Mouse (Mus musculus): Measurements from ENCODE around the gene Mitf. TPM values are rescaled to one million over a fixed set of nuclear protein-coding genes. Genes with fewer than 3 reads are reported as not detected.
A peak's percentile ranks its signal among the peaks of the same experiment; 100 is the strongest.

Gene Mitf
- polyA plus RNA-seq, 1 experiment from 2014 or later = 3.1 TPM

DNA sequence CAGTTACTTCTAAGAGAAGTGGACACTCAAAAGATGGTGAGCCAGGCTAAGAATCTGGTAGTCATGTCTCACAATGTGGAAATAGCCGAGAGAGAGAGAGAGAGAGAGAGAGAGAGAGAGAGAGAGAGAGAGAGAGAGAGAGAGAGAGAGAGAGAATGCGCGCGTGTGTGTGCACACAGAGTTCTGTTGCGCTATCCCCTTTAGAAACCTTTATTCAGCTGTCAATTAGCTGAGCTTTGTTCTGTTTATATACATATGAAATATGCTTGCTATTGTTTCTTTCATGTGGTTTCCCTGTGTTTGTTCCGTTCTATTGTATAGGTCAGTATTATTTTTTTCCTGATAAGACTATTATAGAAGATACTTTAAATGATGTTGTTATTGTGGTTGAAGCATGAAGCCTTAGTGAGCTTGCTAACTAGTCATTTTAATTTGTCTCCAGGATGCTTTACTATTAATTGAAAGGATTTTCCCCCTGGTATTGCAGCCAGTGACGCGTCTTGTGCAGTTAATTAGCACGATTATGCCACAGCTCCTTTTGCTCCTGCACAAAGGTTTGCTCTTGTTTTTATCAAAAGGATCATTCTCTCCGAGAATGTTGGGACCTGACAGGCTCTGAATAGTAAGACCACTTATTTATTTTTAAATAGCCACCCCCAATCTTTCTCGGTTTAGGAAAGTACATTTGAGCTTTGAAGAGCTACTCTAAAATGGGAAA, 131.2 kb downstream of the Mitf start:
- no peaks in the 10 kb centered on the region for H3K9me3 ChIP-seq (ENCODE audit: control insufficient read depth, low read length)
- ATAC-seq (ENCODE audit: low FRiP score) = no peak
- peaks cover 12% of the 10 kb centered on the region; the same call in 1 of the 2 replicates for H3K4me1 ChIP-seq (replicated peaks; ENCODE audit: control insufficient read depth, insufficient read depth, low read length)
- peak overlapping the region; percentile 34 for H3K4me2 ChIP-seq (replicated peaks)
- peak; percentile 47 for DNase-seq (ENCODE audit: low spot score)
- H3K9ac ChIP-seq = peak overlapping the region; percentile 48; the same call in 1 of the 2 replicates
- H3K27me3 ChIP-seq (ENCODE audit: control insufficient read depth, insufficient read depth, low read length) = no peaks in the 10 kb centered on the region
- WGBS = 25% methylated on average over 11 of the region's 11 CpGs
- H3K36me3 ChIP-seq (replicated peaks; ENCODE audit: control insufficient read depth, insufficient read depth) = no peaks in the 10 kb centered on the region
- no peak overlapping the region for H3K4me3 ChIP-seq (replicated peaks; ENCODE audit: low read length)
- H3K27ac ChIP-seq = peak overlapping the region; percentile 64

DNA sequence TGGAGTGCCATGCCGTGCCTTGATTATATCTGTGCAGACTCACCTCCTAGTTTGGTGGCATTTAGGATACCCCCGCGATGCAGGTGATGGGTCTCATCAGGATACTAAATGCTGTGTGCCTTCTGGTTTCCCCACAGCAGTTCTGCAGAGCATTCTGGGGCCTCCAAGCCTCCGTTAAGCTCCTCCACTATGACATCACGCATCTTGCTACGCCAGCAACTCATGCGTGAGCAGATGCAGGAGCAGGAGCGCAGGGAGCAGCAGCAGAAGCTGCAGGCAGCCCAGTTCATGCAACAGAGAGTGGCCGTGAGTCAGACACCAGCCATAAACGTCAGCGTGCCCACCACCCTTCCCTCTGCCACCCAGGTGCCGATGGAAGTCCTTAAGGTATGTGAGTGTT, 134.1 kb downstream of the Mitf start:
- no peak overlapping the region for H3K4me2 ChIP-seq (replicated peaks)
- no peak overlapping the region for H3K9ac ChIP-seq
- no peaks in the 10 kb centered on the region for H3K9me3 ChIP-seq (ENCODE audit: control insufficient read depth, low read length)
- WGBS = 81% methylated on average over 12 of the region's 12 CpGs
- ATAC-seq (ENCODE audit: low FRiP score) = no peak
- no peaks in the 10 kb centered on the region for H3K36me3 ChIP-seq (replicated peaks; ENCODE audit: control insufficient read depth, insufficient read depth)
- H3K4me3 ChIP-seq (replicated peaks; ENCODE audit: low read length) = no peak overlapping the region
- DNase-seq (ENCODE audit: low spot score) = no peak
- peaks cover 12% of the 10 kb centered on the region; the same call in 1 of the 2 replicates for H3K4me1 ChIP-seq (replicated peaks; ENCODE audit: control insufficient read depth, insufficient read depth, low read length)
- no peak overlapping the region for H3K27ac ChIP-seq
- H3K27me3 ChIP-seq (ENCODE audit: control insufficient read depth, insufficient read depth, low read length) = no peaks in the 10 kb centered on the region

DNA sequence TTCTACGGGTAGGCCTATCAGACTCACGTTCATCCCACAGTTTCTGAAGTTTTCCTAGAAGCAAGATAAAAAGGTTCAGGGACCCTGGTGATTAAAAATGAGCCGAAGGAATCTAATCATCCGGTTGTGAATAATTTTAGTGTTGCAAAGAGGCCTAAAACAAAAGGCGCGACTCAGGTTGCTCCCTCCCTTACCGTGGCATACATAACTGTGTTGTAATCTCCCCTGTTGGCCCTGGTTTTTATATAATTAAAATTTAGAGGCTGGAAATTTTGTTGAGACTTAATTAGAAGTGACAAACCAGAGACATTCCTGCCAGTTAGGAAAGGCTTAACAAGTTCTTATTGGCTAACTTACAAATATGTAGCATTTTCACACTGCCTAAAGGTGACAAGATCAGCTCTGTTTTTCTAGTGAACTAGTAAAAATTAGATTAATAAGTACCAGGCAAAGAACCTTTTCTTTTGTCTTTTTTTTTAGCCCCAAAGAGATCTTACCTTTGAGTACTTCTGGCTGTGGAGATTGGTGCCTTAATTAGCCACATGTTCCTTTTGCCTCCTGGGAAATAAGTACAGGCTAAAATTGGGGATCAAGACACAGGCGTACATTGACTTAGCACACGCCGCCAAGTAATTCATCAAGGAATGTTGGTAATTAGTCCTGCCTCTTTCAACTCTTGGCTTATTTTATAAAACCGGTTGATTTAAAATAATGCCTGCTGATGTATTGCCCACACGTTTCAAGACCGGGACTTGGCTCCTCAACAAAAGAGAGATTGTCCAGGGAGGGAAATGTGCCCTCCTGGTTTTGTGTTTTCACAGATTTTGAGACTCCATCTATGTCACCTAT, 143.4 kb downstream of the Mitf start:
- Histone ChIP-seq H3K4me3 (replicated peaks; ENCODE audit: low read length) (no peak overlapping the region), H3K9me3 (ENCODE audit: control insufficient read depth, low read length) (no peaks in the 10 kb centered on the region), H3K9ac (no peak overlapping the region), H3K27me3 (ENCODE audit: control insufficient read depth, insufficient read depth, low read length) (no peaks in the 10 kb centered on the region), H3K4me1 (replicated peaks; ENCODE audit: control insufficient read depth, insufficient read depth, low read length) (peaks cover 5% of the 10 kb centered on the region; the same call in 1 of the 2 replicates), H3K36me3 (replicated peaks; ENCODE audit: control insufficient read depth, insufficient read depth) (no peaks in the 10 kb centered on the region), H3K4me2 (replicated peaks) (no peak overlapping the region), H3K27ac (no peak overlapping the region)
- DNase-seq (ENCODE audit: low spot score) (no peak), ATAC-seq (ENCODE audit: low FRiP score) (no peak)
- WGBS = 45% methylated on average over 13 of the region's 13 CpGs

DNA sequence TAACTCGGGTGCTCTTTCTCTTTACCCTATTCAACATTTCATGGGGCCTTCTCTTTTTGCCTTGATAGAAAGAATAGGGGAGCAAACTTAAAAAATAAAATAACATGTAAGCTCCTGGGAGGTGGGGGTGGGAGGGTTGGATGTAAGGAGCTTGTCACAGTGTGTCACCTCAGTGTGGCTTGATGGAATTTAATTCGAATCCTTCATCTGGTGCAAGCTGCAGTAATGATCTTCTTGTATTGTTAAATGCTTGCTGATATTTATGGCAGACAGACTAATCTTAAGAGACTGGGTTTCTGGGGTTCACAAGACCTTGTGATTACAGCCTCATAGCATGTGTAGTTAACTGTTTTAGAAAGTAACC, 144.0 kb downstream of the Mitf start:
- Histone ChIP-seq H3K4me2 (replicated peaks) (no peak overlapping the region), H3K27me3 (ENCODE audit: control insufficient read depth, insufficient read depth, low read length) (no peaks in the 10 kb centered on the region), H3K36me3 (replicated peaks; ENCODE audit: control insufficient read depth, insufficient read depth) (no peaks in the 10 kb centered on the region), H3K27ac (no peak overlapping the region), H3K9ac (no peak overlapping the region), H3K4me3 (replicated peaks; ENCODE audit: low read length) (no peak overlapping the region), H3K9me3 (ENCODE audit: control insufficient read depth, low read length) (no peaks in the 10 kb centered on the region), H3K4me1 (replicated peaks; ENCODE audit: control insufficient read depth, insufficient read depth, low read length) (peaks cover 5% of the 10 kb centered on the region; the same call in 1 of the 2 replicates)
- ATAC-seq (ENCODE audit: low FRiP score) (no peak), DNase-seq (ENCODE audit: low spot score) (no peak)
- 65% methylated on average over 2 of the region's 2 CpGs for WGBS

DNA sequence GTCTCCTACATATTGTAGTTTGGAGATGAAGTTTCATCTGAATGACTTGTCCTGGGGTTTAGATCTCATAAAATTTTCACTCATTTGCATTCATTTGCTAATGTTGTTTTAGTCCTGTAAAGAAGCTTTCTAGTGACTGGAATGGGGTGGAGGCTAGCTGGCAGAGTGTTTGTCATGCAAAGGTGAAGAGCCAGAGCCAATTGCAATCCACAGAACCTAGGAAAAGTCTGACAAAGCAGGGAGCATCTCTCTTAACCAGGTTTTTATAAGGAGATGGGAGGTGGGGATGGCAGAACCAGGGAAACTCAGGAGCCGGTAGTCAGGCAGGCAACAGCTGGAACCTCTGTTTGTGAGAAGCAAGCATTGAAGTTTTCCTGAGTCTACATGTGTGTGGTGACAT, 144.9 kb downstream of the Mitf start:
- Histone ChIP-seq H3K27ac (no peak overlapping the region), H3K36me3 (replicated peaks; ENCODE audit: control insufficient read depth, insufficient read depth) (no peaks in the 10 kb centered on the region), H3K27me3 (ENCODE audit: control insufficient read depth, insufficient read depth, low read length) (no peaks in the 10 kb centered on the region), H3K9ac (no peak overlapping the region), H3K4me3 (replicated peaks; ENCODE audit: low read length) (no peak overlapping the region), H3K4me1 (replicated peaks; ENCODE audit: control insufficient read depth, insufficient read depth, low read length) (peaks cover 5% of the 10 kb centered on the region; the same call in 1 of the 2 replicates), H3K9me3 (ENCODE audit: control insufficient read depth, low read length) (no peaks in the 10 kb centered on the region), H3K4me2 (replicated peaks) (no peak overlapping the region)
- ATAC-seq (ENCODE audit: low FRiP score) (no peak), DNase-seq (ENCODE audit: low spot score) (no peak)
- WGBS = 50% methylated on average over 1 of the region's 1 CpGs

DNA sequence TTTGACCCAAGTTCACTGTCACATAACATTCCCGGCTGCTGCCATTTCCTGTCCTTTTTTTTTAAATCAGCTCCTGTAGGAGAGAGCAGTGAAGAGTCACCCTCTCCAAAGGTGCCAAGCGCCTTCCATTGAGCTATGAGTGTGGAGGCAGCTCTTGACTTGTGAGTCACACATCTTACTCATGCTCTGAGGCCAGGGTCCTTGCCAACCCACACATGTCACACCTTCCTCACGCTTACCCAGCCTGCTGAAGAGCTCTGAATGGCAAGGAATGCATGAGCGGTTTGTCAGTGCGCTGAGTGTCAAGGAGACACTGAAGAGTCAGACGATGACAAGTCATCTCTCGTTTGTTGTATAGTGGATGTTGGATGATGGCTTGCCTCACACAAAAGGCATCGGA, 146.0 kb downstream of the Mitf start:
- peaks cover 5% of the 10 kb centered on the region; the same call in 1 of the 2 replicates for H3K4me1 ChIP-seq (replicated peaks; ENCODE audit: control insufficient read depth, insufficient read depth, low read length)
- DNase-seq (ENCODE audit: low spot score) = no peak
- no peak overlapping the region for H3K9ac ChIP-seq
- H3K27ac ChIP-seq = no peak overlapping the region
- no peaks in the 10 kb centered on the region for H3K27me3 ChIP-seq (ENCODE audit: control insufficient read depth, insufficient read depth, low read length)
- WGBS = 80% methylated on average over 8 of the region's 8 CpGs
- no peaks in the 10 kb centered on the region for H3K9me3 ChIP-seq (ENCODE audit: control insufficient read depth, low read length)
- H3K4me3 ChIP-seq (replicated peaks; ENCODE audit: low read length) = no peak overlapping the region
- no peak overlapping the region for H3K4me2 ChIP-seq (replicated peaks)
- no peak for ATAC-seq (ENCODE audit: low FRiP score)
- H3K36me3 ChIP-seq (replicated peaks; ENCODE audit: control insufficient read depth, insufficient read depth) = no peaks in the 10 kb centered on the region

DNA sequence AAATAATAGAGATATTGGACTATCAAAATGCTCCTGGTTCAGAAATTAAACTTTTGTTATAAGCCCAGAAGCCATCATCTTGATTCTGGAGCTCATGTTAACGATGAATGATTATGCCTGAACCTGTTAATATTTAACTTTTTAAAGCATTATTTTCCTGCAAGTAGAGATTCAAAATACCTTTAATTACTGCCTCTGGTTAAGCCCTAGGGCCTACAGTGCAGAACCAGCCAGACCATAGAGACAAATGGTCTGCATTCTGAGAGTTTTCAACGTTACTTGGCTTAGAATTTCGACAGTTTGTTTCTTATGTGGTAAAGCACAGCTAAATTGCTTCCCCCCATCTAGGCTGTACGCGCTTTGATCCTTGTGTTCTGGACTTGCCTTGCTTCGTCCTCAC, 149.3 kb downstream of the Mitf start:
- Histone ChIP-seq H3K27ac (no peak overlapping the region), H3K4me3 (replicated peaks; ENCODE audit: low read length) (no peak overlapping the region), H3K36me3 (replicated peaks; ENCODE audit: control insufficient read depth, insufficient read depth) (no peaks in the 10 kb centered on the region), H3K9ac (no peak overlapping the region), H3K9me3 (ENCODE audit: control insufficient read depth, low read length) (no peaks in the 10 kb centered on the region), H3K27me3 (ENCODE audit: control insufficient read depth, insufficient read depth, low read length) (no peaks in the 10 kb centered on the region), H3K4me1 (replicated peaks; ENCODE audit: control insufficient read depth, insufficient read depth, low read length) (no peaks in the 10 kb centered on the region), H3K4me2 (replicated peaks) (no peak overlapping the region)
- 84% methylated on average over 6 of the region's 6 CpGs for WGBS
- DNase-seq (ENCODE audit: low spot score) (no peak), ATAC-seq (ENCODE audit: low FRiP score) (no peak)

DNA sequence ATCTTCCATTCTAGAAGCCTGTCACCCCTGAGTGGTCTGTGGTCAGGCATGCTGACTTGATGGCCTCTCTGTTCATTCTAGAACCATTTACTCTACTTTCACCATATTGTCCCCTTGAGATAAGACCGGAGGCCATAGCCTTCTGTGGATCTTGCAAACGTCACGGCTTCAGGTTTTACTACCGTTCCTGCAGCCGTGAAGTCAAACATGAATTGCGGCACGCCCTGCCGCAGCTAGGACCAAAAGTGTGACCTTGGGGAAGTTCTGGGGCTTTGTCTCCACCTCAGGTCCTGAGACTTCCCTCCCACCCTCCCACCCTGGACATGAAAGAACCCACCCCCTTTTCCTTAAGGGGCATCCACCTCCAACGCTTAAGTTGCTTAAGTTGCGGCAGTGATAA, 149.8 kb downstream of the Mitf start:
- H3K4me1 ChIP-seq (replicated peaks; ENCODE audit: control insufficient read depth, insufficient read depth, low read length) = no peaks in the 10 kb centered on the region
- H3K9me3 ChIP-seq (ENCODE audit: control insufficient read depth, low read length) = no peaks in the 10 kb centered on the region
- no peak overlapping the region for H3K9ac ChIP-seq
- H3K4me3 ChIP-seq (replicated peaks; ENCODE audit: low read length) = no peak overlapping the region
- WGBS = 95% methylated on average over 10 of the region's 10 CpGs
- no peaks in the 10 kb centered on the region for H3K27me3 ChIP-seq (ENCODE audit: control insufficient read depth, insufficient read depth, low read length)
- ATAC-seq (ENCODE audit: low FRiP score) (no peak), DNase-seq (ENCODE audit: low spot score) (no peak)
- no peak overlapping the region for H3K27ac ChIP-seq
- no peaks in the 10 kb centered on the region for H3K36me3 ChIP-seq (replicated peaks; ENCODE audit: control insufficient read depth, insufficient read depth)
- no peak overlapping the region for H3K4me2 ChIP-seq (replicated peaks)

DNA sequence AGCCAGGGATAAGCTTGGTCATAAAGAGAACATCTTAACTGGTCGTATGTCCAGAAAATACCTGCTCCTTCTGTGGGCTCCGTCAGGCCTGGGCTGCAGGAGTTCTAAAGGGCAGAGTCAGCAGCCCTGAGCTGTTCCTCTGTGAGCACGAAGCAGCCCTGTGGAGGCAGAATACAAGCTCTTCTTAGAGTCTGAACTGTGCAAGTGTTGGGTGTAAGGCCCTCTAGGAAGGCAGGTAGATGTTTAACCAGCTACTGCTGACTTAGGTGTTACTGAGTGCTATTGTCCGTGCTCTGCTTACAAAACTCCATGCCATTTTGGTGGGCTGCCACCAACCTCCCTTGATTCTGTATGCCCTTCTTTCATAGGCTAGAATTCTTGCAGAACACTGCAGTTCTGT, 151.4 kb downstream of the Mitf start:
- no peak overlapping the region for H3K27ac ChIP-seq
- no peak overlapping the region for H3K9ac ChIP-seq
- WGBS = 77% methylated on average over 4 of the region's 4 CpGs
- ATAC-seq (ENCODE audit: low FRiP score) (no peak), DNase-seq (ENCODE audit: low spot score) (no peak)
- no peak overlapping the region for H3K4me3 ChIP-seq (replicated peaks; ENCODE audit: low read length)
- no peaks in the 10 kb centered on the region for H3K4me1 ChIP-seq (replicated peaks; ENCODE audit: control insufficient read depth, insufficient read depth, low read length)
- no peaks in the 10 kb centered on the region for H3K36me3 ChIP-seq (replicated peaks; ENCODE audit: control insufficient read depth, insufficient read depth)
- H3K9me3 ChIP-seq (ENCODE audit: control insufficient read depth, low read length) = no peaks in the 10 kb centered on the region
- no peak overlapping the region for H3K4me2 ChIP-seq (replicated peaks)
- no peaks in the 10 kb centered on the region for H3K27me3 ChIP-seq (ENCODE audit: control insufficient read depth, insufficient read depth, low read length)
